Mouse (Mus musculus): ENCODE data around the gene Arl10.

GRCm38 (mm10) chr13:54572621-54573020 is 2.2 kb upstream of the Arl10 start:
- TF ChIP-seq CTCF (IDR thresholded peaks at IDR 0.05 in 2 of 3, conservative IDR thresholded peaks at IDR 0.05 in 1 of 3; ENCODE audit: control insufficient read depth in 1 of 3, insufficient read depth in 1 of 3, low read depth in 2 of 3, low read length in 3 of 3, poor library complexity in 1 of 3, severe bottlenecking in 1 of 3) (no peak), EP300 (IDR thresholded peaks at IDR 0.05; ENCODE audit: low read depth in 1 of 2, low read length in 2 of 2) (no peak), ZMIZ1 (IDR thresholded peaks at IDR 0.05; ENCODE audit: low read depth, low read length) (no peak), RCOR1 (IDR thresholded peaks at IDR 0.05; ENCODE audit: low read depth, low read length) (no peak), TBP (IDR thresholded peaks at IDR 0.05; ENCODE audit: low read depth, low read length) (no peak), RAD21 (IDR thresholded peaks at IDR 0.05; ENCODE audit: low read depth, low read length) (no peak), BHLHE40 (IDR thresholded peaks at IDR 0.05; ENCODE audit: borderline replicate concordance, low read depth, low read length) (no peak), ETS1 (IDR thresholded peaks at IDR 0.05; ENCODE audit: low read depth, low read length) (no peak), ZC3H11A (IDR thresholded peaks at IDR 0.05; ENCODE audit: low read depth, low read length) (no peak)
